ENCODE assay signal across 20 mouse cellular contexts in the genomic region with DNA sequence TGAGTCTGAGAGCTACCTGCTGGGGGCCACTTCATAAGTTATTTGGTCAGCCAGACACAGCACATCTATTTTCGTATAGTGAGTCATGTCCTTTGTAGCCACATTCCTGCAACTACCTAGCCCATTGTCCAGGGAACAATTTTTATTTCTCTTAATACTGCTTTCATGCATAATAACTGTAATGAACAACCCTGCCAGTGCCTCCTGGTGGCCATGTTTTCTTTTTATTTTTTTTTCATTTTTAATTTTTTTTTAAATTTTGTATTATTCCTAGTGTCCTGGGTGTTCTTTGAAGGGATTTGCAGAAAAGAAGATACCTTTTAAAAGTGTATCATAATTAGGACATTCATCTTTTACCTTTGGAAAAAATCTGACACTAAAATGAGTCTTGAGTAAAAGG. TPM values are rescaled to one million over a fixed set of nuclear protein-coding genes. Genes with fewer than 3 reads are reported as not detected.
DNase-seq lines count a peak whose midpoint lies in the region; ATAC-seq and TF ChIP-seq lines count a peak whose summit lies in the region.
"Had no signal": no experiment of that assay in that cellular context is flagged by ENCODE, and none has a peak within 500 bp of the region (broad histone marks: within the 10 kb centered on the region; RNA-seq: fewer than 3 reads in every experiment).

No protein-coding gene starts in this region.

- no peak overlapping the region for H3K4me3 ChIP-seq in heart, embryonic 14.5 days (ENCODE audit: control insufficient read depth in 1 of 2, insufficient read depth in 1 of 2, low read depth in 1 of 2, low read length in 2 of 2)
- H3K4me3 ChIP-seq in lung, postnatal 0 days (ENCODE audit: low read depth, low read length): no peak overlapping the region
- no peak overlapping the region for H3K4me3 ChIP-seq in lung, adult 2 months (replicated peaks; ENCODE audit: extremely low read depth, low read depth, low read length)
- peak overlapping the region; percentile 98; the same call in 1 of the 2 replicates for H3K4me3 ChIP-seq in cortical plate, adult 2 months (ENCODE audit: insufficient read depth, low read length)
- H3K4me3 ChIP-seq in stomach, postnatal 0 days (ENCODE audit: low read depth, low read length): no peak overlapping the region
- H3K4me3 ChIP-seq: liver, embryonic 15.5 days; megakaryocyte, embryonic 14.5 days had no signal

- TF ChIP-seq POLR2A in lung, adult 2 months (IDR thresholded peaks at IDR 0.05; ENCODE audit: borderline replicate concordance, extremely low read depth, low read depth, low read length): no peak
- no peak for TF ChIP-seq POLR2A in cortical plate, adult 2 months (IDR thresholded peaks at IDR 0.05; ENCODE audit: extremely low read depth, insufficient read depth, low read length)

- peaks cover 11 to 16% of the 10 kb centered on the region in 2 experiments for H3K4me1 ChIP-seq in heart, embryonic 14.5 days (ENCODE audit: control insufficient read depth in 2 of 2, insufficient read depth in 2 of 2, low read length in 2 of 2)
- peaks cover 12% of the 10 kb centered on the region; the same call in 1 of the 2 replicates for H3K4me1 ChIP-seq in lung, postnatal 0 days (ENCODE audit: insufficient read depth, low read depth, low read length)
- peaks cover 6% of the 10 kb centered on the region for H3K4me1 ChIP-seq in lung, adult 2 months (ENCODE audit: control insufficient read depth, insufficient read depth, low read length)
- no peaks in the 10 kb centered on the region; the same call in 1 of the 2 replicates for H3K4me1 ChIP-seq in cortical plate, adult 2 months (ENCODE audit: control insufficient read depth, insufficient read depth, low read length)
- H3K4me1 ChIP-seq in stomach, postnatal 0 days (replicated peaks; ENCODE audit: control insufficient read depth, insufficient read depth): peaks cover 8% of the 10 kb centered on the region; the same call in 1 of the 2 replicates

- no peaks in the 10 kb centered on the region for H3K9me3 ChIP-seq in heart, embryonic 14.5 days (ENCODE audit: control insufficient read depth, low read length)
- no peaks in the 10 kb centered on the region for H3K9me3 ChIP-seq in lung, postnatal 0 days (ENCODE audit: low read length)
- no peaks in the 10 kb centered on the region for H3K9me3 ChIP-seq in stomach, postnatal 0 days (ENCODE audit: control insufficient read depth, low read length)
- H3K9me3 ChIP-seq: G1E; heart, embryonic 10.5 days; limb, embryonic 15.5 days; liver, embryonic 15.5 days had no signal

- peaks cover 18% of the 10 kb centered on the region for H3K27me3 ChIP-seq in heart, embryonic 14.5 days (ENCODE audit: control insufficient read depth, insufficient read depth, low read length)
- peaks cover 27% of the 10 kb centered on the region for H3K27me3 ChIP-seq in lung, postnatal 0 days (replicated peaks; ENCODE audit: insufficient read depth, low read length)
- H3K27me3 ChIP-seq in stomach, postnatal 0 days (ENCODE audit: control insufficient read depth, insufficient read depth, low read length): peaks cover 4% of the 10 kb centered on the region; the same call in 1 of the 2 replicates

- 0 out of 2 replicates have a peak overlapping the region, but pooled peaks have one; percentile 2 for H3K4me2 ChIP-seq in heart, embryonic 14.5 days (ENCODE audit: low read length)
- no peak overlapping the region for H3K4me2 ChIP-seq in lung, postnatal 0 days (replicated peaks; ENCODE audit: low read depth, low read length)
- H3K4me2 ChIP-seq in stomach, postnatal 0 days (replicated peaks; ENCODE audit: low read depth): no peak overlapping the region
- H3K4me2 ChIP-seq: liver, embryonic 15.5 days had no signal

- no peak for TF ChIP-seq EP300 in lung, postnatal 0 days (IDR thresholded peaks at IDR 0.05)
- TF ChIP-seq EP300 in stomach, postnatal 0 days (optimal IDR thresholded peaks at IDR 0.05): no peak

- DNase-seq in heart, adult 9 months (ENCODE audit: low spot score in 2 of 2): no peak
- DNase-seq in lung, postnatal 0 days (ENCODE audit: low spot score): no peak
- DNase-seq in lung, adult 2 months: no peak
- no peak for DNase-seq in stomach, postnatal 0 days (ENCODE audit: low spot score)
- no peak for DNase-seq in Muller cell, postnatal 12 days (ENCODE audit: inconsistent ontology term)
- DNase-seq: cerebellum, adult 2 months; cerebellum, postnatal 36 days; gastrocnemius, postnatal 25 days; kidney, adult 9 months; lung, postnatal 14 days; right cerebral cortex, postnatal 4 days; thymus, postnatal 25 days had no signal

- H3K9ac ChIP-seq in heart, embryonic 14.5 days (ENCODE audit: low read length): no peak overlapping the region
- H3K9ac ChIP-seq in lung, postnatal 0 days (replicated peaks; ENCODE audit: low read depth): no peak overlapping the region
- H3K9ac ChIP-seq in stomach, postnatal 0 days (ENCODE audit: low read length): no peak overlapping the region
- H3K9ac ChIP-seq: limb, embryonic 15.5 days; liver, embryonic 15.5 days had no signal

- no peaks in the 10 kb centered on the region for H3K36me3 ChIP-seq in heart, embryonic 14.5 days (ENCODE audit: control insufficient read depth, insufficient read depth, low read length)
- no peaks in the 10 kb centered on the region for H3K36me3 ChIP-seq in lung, postnatal 0 days (ENCODE audit: insufficient read depth, low read length)
- H3K36me3 ChIP-seq in stomach, postnatal 0 days (ENCODE audit: control insufficient read depth, insufficient read depth, low read length): no peaks in the 10 kb centered on the region
- H3K36me3 ChIP-seq: G1E; heart, embryonic 10.5 days; limb, embryonic 15.5 days; liver, embryonic 15.5 days had no signal

- no peak overlapping the region for H3K27ac ChIP-seq in heart, embryonic 14.5 days (replicated peaks in 1 of 2; ENCODE audit: control insufficient read depth in 1 of 2, insufficient read depth in 1 of 2, low read depth in 2 of 2, low read length in 2 of 2)
- no peak overlapping the region for H3K27ac ChIP-seq in lung, postnatal 0 days (ENCODE audit: low read length)
- H3K27ac ChIP-seq in cortical plate, adult 2 months (ENCODE audit: insufficient read depth, low read length): no peak overlapping the region
- H3K27ac ChIP-seq in stomach, postnatal 0 days (replicated peaks): no peak overlapping the region
- H3K27ac ChIP-seq: heart, embryonic 10.5 days; limb, embryonic 15.5 days; liver, embryonic 15.5 days had no signal

- peak; percentile 4; the same call in 1 of the 2 replicates for TF ChIP-seq CTCF in lung, postnatal 0 days (IDR thresholded peaks at IDR 0.05)
- no peak for TF ChIP-seq CTCF in lung, adult 2 months (IDR thresholded peaks at IDR 0.05; ENCODE audit: insufficient read depth, low read length)
- TF ChIP-seq CTCF in cortical plate, adult 2 months (IDR thresholded peaks at IDR 0.05; ENCODE audit: extremely low read depth, insufficient read depth, low read length): no peak
- peak; percentile 47 for TF ChIP-seq CTCF in stomach, postnatal 0 days (IDR thresholded peaks at IDR 0.05; ENCODE audit: low read depth)

- ATAC-seq in heart, embryonic 14.5 days (ENCODE audit: insufficient number of reproducible peaks, insufficient read depth, low FRiP score, low read depth): no peak
- ATAC-seq in lung, postnatal 0 days: no peak
- ATAC-seq in stomach, postnatal 0 days (ENCODE audit: low FRiP score, low TSS enrichment): no peak
- ATAC-seq: inflammation-experienced regulatory T-cells, adult 6 months had no signal

- 50% methylated on average over 1 of the region's 1 CpGs for WGBS in heart, embryonic 14.5 days
- whole genome bisulfite sequencing in lung, postnatal 0 days: 73% methylated on average over 1 of the region's 1 CpGs
- WGBS in lung, adult 2 months: 86% methylated on average over 1 of the region's 1 CpGs
- whole genome bisulfite sequencing in stomach, postnatal 0 days: 77% methylated on average over 1 of the region's 1 CpGs

RNA-seq across cellular contexts. Expression of gene C1ql3, which starts 3.2 kb away (rescaled TPM):
- 1.5 and 1.8 TPM in 2 replicates for polyA plus RNA-seq in heart, embryonic 14.5 days (2014; fragmentation: Nextera tagmentation; extraction: Ambion mirVana)
- 0.10 and 0.12 TPM in 2 replicates for polyA plus RNA-seq in lung, postnatal 0 days (2015; fragmentation: Nextera tagmentation; extraction: Ambion mirVana)
- polyA plus RNA-seq in lung, adult 2 months (2012; rRNA removed): 0.06 and 0.14 TPM in 2 replicates
- 38.3 and 47.1 TPM in 2 replicates for polyA plus RNA-seq in cortical plate, adult 2 months (2012; rRNA removed)
- polyA plus RNA-seq in stomach, postnatal 0 days (2015; fragmentation: Nextera tagmentation; extraction: Ambion mirVana): 0.19 and 0.24 TPM in 2 replicates
- polyA plus RNA-seq: G1E; inflammation-experienced regulatory T-cells, adult 6 months had no signal

Comparison
In these comparisons a context has a peak if more than half of its experiments do, and no peak if none do; other contexts are left out.
1. CTCF ChIP-seq: peak in lung, postnatal 0 days (single experiment) and stomach, postnatal 0 days (single experiment); none in lung, adult 2 months (single experiment) and cortical plate, adult 2 months (single experiment).
2. RNA of gene C1ql3, which starts 3.2 kb away (polyA plus RNA-seq): 38.3 to 47.1 TPM in cortical plate, adult 2 months; 1.5 to 1.8 TPM in heart, embryonic 14.5 days, 0.19 to 0.24 TPM in stomach, postnatal 0 days, 0.06 to 0.14 TPM in lung, adult 2 months and 0.10 to 0.12 TPM in lung, postnatal 0 days; every median in the first group is over 10 times any median in the second.